Mouse (Mus musculus) brown adipose tissue, adult 24 weeks (tissue): ENCODE data around the gene Ilf2. TPM values are rescaled to one million over a fixed set of nuclear protein-coding genes. Genes with fewer than 3 reads are reported as not detected.

ENCODE experiments used
- polyA plus RNA-seq: library from polyadenylated mRNA; stranded (reverse); fragments of >200 nt; gene quantifications from 2 replicates; pipeline ENCODE4 v1.2.4, GENCODE M21; 2012; ENCODE audit not compliant: missing spikeins, insufficient read depth, insufficient read length

Ilf2 gene
- polyA plus RNA-seq, 1 experiment: 30.2 TPM

Other genes starting within 250 kb of the Ilf2 start
- 68.2 and 97.4 TPM in 2 replicates for gene Jtb, start 244.5 kb upstream of the Ilf2 start, polyA plus RNA-seq
- not detected in 2 replicates for gene Creb3l4, start 232.6 kb upstream of the Ilf2 start, polyA plus RNA-seq
- 46.7 and 53.9 TPM in 2 replicates for gene Slc39a1, start 228.0 kb upstream of the Ilf2 start, polyA plus RNA-seq
- 20.0 and 25.7 TPM in 2 replicates for gene Crtc2, start 222.0 kb upstream of the Ilf2 start, polyA plus RNA-seq
- 2.2 and 3.7 TPM in 2 replicates for gene Dennd4b, start 210.9 kb upstream of the Ilf2 start, polyA plus RNA-seq
- gene Gatad2b, start 182.9 kb upstream of the Ilf2 start, polyA plus RNA-seq: 14.7 and 22.0 TPM in 2 replicates
- gene Slc27a3, start 86.2 kb upstream of the Ilf2 start, polyA plus RNA-seq: 0.52 and 2.1 TPM in 2 replicates
- 12.6 and 13.2 TPM in 2 replicates for gene Ints3, start 42.5 kb upstream of the Ilf2 start, polyA plus RNA-seq
- 18.0 and 27.9 TPM in 2 replicates for gene Npr1, start 10.3 kb upstream of the Ilf2 start, polyA plus RNA-seq
- gene Snapin, start 14.9 kb downstream of the Ilf2 start, polyA plus RNA-seq: 55.5 and 71.6 TPM in 2 replicates
- gene Chtop, start 33.4 kb downstream of the Ilf2 start, polyA plus RNA-seq: 39.6 and 51.2 TPM in 2 replicates
- gene S100a1, start 38.3 kb downstream of the Ilf2 start, polyA plus RNA-seq: 1,535 and 1,745 TPM in 2 replicates
- 385 and 454 TPM in 2 replicates for gene S100a13, start 38.3 kb downstream of the Ilf2 start, polyA plus RNA-seq
- gene S100a14, start 50.7 kb downstream of the Ilf2 start, polyA plus RNA-seq: not detected in 2 replicates
- gene S100a16, start 61.1 kb downstream of the Ilf2 start, polyA plus RNA-seq: 86.6 and 89.4 TPM in 2 replicates
- not detected in 2 replicates for gene S100a3, start 84.5 kb downstream of the Ilf2 start, polyA plus RNA-seq
- gene S100a2, start 114.1 kb downstream of the Ilf2 start, polyA plus RNA-seq: not detected in 2 replicates
- gene Gm42674, start 125.8 kb downstream of the Ilf2 start, polyA plus RNA-seq: not detected in 2 replicates
- gene S100a4, start 127.6 kb downstream of the Ilf2 start, polyA plus RNA-seq: 21.4 and 30.3 TPM in 2 replicates
- not detected in 2 replicates for gene S100a5, start 132.4 kb downstream of the Ilf2 start, polyA plus RNA-seq
- gene S100a6, start 136.8 kb downstream of the Ilf2 start, polyA plus RNA-seq: 192 and 232 TPM in 2 replicates
- gene S100a7a, start 177.9 kb downstream of the Ilf2 start, polyA plus RNA-seq: not detected in 2 replicates
- gene S100a8, start 192.9 kb downstream of the Ilf2 start, polyA plus RNA-seq: 14.6 and 14.8 TPM in 2 replicates
- 16.2 and 18.2 TPM in 2 replicates for gene S100a9, start 219.6 kb downstream of the Ilf2 start, polyA plus RNA-seq